Mouse (Mus musculus) cerebellum, adult 2 months (tissue): Measurements from ENCODE around the gene Bad.

Source experiments
- CTCF ChIP-seq: fragments of 200-500 bp; IDR thresholded peaks from 2 replicates; pipeline ENCODE4 v1.5.1; 2011; ENCODE audit warnings: low read depth, mild to moderate bottlenecking, control low read depth, low read length, moderate library complexity, borderline replicate concordance; ENCODE audit not compliant: insufficient read depth
- POLR2A ChIP-seq: fragments of 200-500 bp; IDR thresholded peaks from 2 replicates; pipeline ENCODE4 v1.6.1; 2011; ENCODE audit warnings: low read length, control low read depth, borderline replicate concordance; ENCODE audit not compliant: insufficient read depth

DNA sequence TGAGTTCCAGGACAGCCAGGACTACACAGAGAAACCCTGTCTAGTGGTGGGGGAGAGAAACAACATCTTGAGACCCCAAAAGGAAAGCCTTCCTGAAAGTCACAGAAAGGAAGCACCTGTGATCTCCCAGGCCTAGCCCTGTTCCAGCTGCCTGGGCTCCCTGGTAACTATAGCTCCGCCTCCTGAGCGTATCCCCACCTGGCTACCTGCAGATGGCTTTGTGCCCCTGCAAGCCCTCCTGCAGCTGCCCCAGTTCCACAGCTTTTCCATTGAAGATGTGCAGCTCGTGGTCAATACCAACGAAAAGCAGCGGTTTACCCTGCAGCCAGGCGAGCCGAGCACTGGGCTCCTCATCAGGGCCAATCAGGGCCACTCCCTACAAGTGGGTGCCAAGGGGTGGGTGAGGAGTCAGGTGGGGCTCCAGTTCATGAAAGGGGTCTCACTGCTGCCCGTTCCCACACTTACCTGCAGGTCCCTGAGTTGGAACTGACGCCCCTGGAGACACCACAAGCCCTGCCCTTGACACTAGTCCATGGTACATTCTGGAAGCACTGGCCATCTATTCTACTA lies 56.1 kb downstream of the Bad start:
- no peak for TF ChIP-seq CTCF
- TF ChIP-seq POLR2A = no peak
